Mouse (Mus musculus) duodenum, adult 2 months (tissue): ENCODE data around the gene Vash2. TPM values are rescaled to one million over a fixed set of nuclear protein-coding genes. Genes with fewer than 3 reads are reported as not detected.

Experiments used
- polyA plus RNA-seq: library from polyadenylated mRNA; depleted of rRNA; stranded (reverse); fragments of >200 nt; gene quantifications from 2 replicates; pipeline ENCODE4 v1.2.3, GENCODE M21; 2012; ENCODE audit warnings: low replicate concordance; rRNA removed

Gene Vash2
- 0.28 and 3.2 TPM in 2 replicates for polyA plus RNA-seq

GRCm38 (mm10) chr1:190979100-190979563 is at the start of gene Vash2:
Gene Vash2 (minus strand): TSS chr1:190979296.

GRCm38 (mm10) chr1:191026021-191026713 is 47.1 kb upstream of the Vash2 start, which contains the start of gene Flvcr1:
Gene Flvcr1 (minus strand): TSS chr1:191026158.

GRCm38 (mm10) chr1:190924812-190925211 is 54.3 kb downstream of the Vash2 start, which contains the start of gene Angel2:
Gene Angel2 (plus strand): TSS chr1:190925112.

DNA sequence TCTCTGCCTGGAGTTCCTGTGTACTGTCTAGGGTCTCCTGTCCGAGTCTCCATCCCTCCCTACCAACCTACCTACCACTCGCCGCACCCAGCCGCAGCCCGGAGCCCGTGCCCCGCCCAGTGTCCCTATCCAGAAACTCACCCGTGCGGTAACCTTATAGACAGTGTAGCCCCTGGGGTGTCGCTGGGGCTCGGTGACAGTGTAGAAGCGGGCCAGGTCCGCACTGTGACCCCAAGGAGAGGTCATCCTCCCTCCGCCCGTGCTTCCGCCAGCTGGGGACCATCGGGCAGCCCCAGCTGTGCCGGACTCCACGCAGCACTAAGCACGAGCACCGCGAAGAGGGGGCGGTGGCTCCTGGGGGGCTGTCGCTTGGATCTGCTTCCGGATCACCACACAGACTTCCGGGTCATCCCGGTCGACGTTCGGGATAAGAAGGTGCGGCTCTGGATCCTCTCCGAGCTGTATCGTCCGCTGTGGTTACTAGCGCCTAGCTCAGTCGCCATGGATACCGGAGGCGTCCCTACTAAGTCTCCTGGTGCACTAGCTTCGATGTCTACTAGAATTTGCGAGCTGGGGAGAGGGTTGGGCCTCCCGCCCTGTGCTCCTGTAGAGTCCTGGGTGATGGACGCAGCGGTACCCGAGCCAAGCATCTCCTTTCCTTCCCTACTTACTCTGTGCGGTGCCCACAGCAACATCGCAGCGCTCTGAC is 67.5 kb downstream of the Vash2 start, which contains the start of gene Rps6kc1:
Rps6kc1 (minus strand) TSS at position 356 of the 709 bp plus-strand sequence.

Other genes with a start within 250 kb of the Vash2 start
- 3.5 and 10.1 TPM in 2 replicates for gene Rps6kc1, start 67.5 kb downstream of the Vash2 start, polyA plus RNA-seq
- 11.5 and 13.0 TPM in 2 replicates for gene Angel2, start 54.2 kb downstream of the Vash2 start, polyA plus RNA-seq
- gene Flvcr1, start 46.9 kb upstream of the Vash2 start, polyA plus RNA-seq: 24.8 and 51.0 TPM in 2 replicates
- not detected in 2 replicates for gene Spata45, start 57.3 kb upstream of the Vash2 start, polyA plus RNA-seq
- gene Tatdn3, start 83.6 kb upstream of the Vash2 start, polyA plus RNA-seq: 1.9 and 3.0 TPM in 2 replicates
- gene Nsl1, start 83.7 kb upstream of the Vash2 start, polyA plus RNA-seq: 0.58 and 0.91 TPM in 2 replicates
- gene Batf3, start 118.6 kb upstream of the Vash2 start, polyA plus RNA-seq: 5.3 and 12.7 TPM in 2 replicates
- not detected in 2 replicates for gene Fam71a, start 185.5 kb upstream of the Vash2 start, polyA plus RNA-seq
- 3.1 and 28.7 TPM in 2 replicates for gene Atf3, start 238.7 kb upstream of the Vash2 start, polyA plus RNA-seq